Mouse (Mus musculus): ENCODE results near the gene Umad1. TPM values are rescaled to one million over a fixed set of nuclear protein-coding genes. Genes with fewer than 3 reads are reported as not detected.

Gene Umad1
- polyA plus RNA-seq, 1 experiment from 2014 or later, result 15.6 TPM

GRCm38 (mm10) chr6:8348344-8348743, 89.3 kb downstream of the Umad1 start:
- no peak overlapping the region for H3K27ac ChIP-seq (ENCODE audit: low read depth)
- 93% methylated on average over 1 of the region's 1 CpGs for WGBS (ENCODE audit: insufficient replicate concordance)
- TF ChIP-seq EP300 (IDR thresholded peaks at IDR 0.05; ENCODE audit: low read depth) (no peak), CTCF (IDR thresholded peaks at IDR 0.05; ENCODE audit: low read depth) (no peak)
- no peak overlapping the region for H3K9ac ChIP-seq (replicated peaks)
- no peaks in the 10 kb centered on the region for H3K27me3 ChIP-seq (ENCODE audit: insufficient read depth, low read length)
- no peak overlapping the region for H3K4me3 ChIP-seq (ENCODE audit: low read depth, low read length)
- no peak for ATAC-seq
- no peak overlapping the region for H3K4me2 ChIP-seq (ENCODE audit: low read depth, low read length)
- H3K36me3 ChIP-seq (replicated peaks; ENCODE audit: insufficient read depth, low read length), result no peaks in the 10 kb centered on the region
- H3K9me3 ChIP-seq (ENCODE audit: low read length), result no peaks in the 10 kb centered on the region
- H3K4me1 ChIP-seq (ENCODE audit: insufficient read depth), result peaks cover 26% of the 10 kb centered on the region
- no peak for DNase-seq

DNA sequence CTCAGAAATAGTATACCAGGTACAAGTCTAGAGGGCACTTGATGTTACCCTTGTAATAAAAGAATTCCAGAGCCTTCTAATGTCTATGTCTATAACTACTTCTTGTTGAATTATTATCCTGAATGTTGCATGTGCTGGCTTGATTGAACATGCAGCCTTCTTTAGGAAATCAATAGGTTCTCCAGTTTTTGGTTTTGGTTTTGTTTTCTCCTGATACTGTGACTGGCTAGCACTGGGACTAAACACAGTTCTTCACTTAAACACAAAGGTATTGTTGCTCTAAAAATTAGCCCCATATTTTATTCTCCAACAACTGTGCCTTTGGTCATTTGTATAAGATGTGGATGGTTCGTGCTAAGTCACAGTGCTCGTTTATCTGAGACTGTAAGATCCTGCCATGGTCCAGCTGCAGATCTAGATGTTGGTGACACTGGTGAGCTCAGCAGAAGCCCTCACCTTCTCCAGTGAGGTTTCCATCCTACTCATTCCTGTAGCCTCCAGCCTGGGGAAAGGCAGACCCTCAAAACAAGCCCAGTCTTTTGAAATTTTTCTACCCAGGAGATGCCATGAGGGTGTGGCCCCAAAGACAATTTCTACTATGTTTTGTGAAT, 90.1 kb downstream of the Umad1 start:
- 57% methylated on average over 2 of the region's 2 CpGs for WGBS (ENCODE audit: insufficient replicate concordance)
- ATAC-seq (peak; percentile 35), DNase-seq (no peak)
- Histone ChIP-seq H3K4me3 (ENCODE audit: low read depth, low read length) (no peak overlapping the region), H3K9ac (replicated peaks) (no peak overlapping the region), H3K4me2 (ENCODE audit: low read depth, low read length) (peak overlapping the region; percentile 50), H3K9me3 (ENCODE audit: low read length) (no peaks in the 10 kb centered on the region), H3K27me3 (ENCODE audit: insufficient read depth, low read length) (no peaks in the 10 kb centered on the region), H3K36me3 (replicated peaks; ENCODE audit: insufficient read depth, low read length) (no peaks in the 10 kb centered on the region), H3K4me1 (ENCODE audit: insufficient read depth) (peaks cover 20% of the 10 kb centered on the region), H3K27ac (ENCODE audit: low read depth) (no peak overlapping the region)
- peak; percentile 41; the same call in 1 of the 2 replicates for TF ChIP-seq EP300 (IDR thresholded peaks at IDR 0.05; ENCODE audit: low read depth)
- TF ChIP-seq CTCF (IDR thresholded peaks at IDR 0.05; ENCODE audit: low read depth), result no peak

GRCm38 (mm10) chr6:8351507-8351906, 92.4 kb downstream of the Umad1 start:
- ATAC-seq, result no peak
- TF ChIP-seq CTCF (IDR thresholded peaks at IDR 0.05; ENCODE audit: low read depth) (no peak), EP300 (IDR thresholded peaks at IDR 0.05; ENCODE audit: low read depth) (no peak)
- Histone ChIP-seq H3K27me3 (ENCODE audit: insufficient read depth, low read length) (no peaks in the 10 kb centered on the region), H3K36me3 (replicated peaks; ENCODE audit: insufficient read depth, low read length) (no peaks in the 10 kb centered on the region), H3K27ac (ENCODE audit: low read depth) (no peak overlapping the region), H3K4me3 (ENCODE audit: low read depth, low read length) (no peak overlapping the region), H3K9ac (replicated peaks) (no peak overlapping the region), H3K9me3 (ENCODE audit: low read length) (no peaks in the 10 kb centered on the region), H3K4me1 (ENCODE audit: insufficient read depth) (peaks cover 14% of the 10 kb centered on the region), H3K4me2 (ENCODE audit: low read depth, low read length) (no peak overlapping the region)
- WGBS (ENCODE audit: insufficient replicate concordance), result 83% methylated on average over 2 of the region's 2 CpGs
- DNase-seq, result no peak

DNA sequence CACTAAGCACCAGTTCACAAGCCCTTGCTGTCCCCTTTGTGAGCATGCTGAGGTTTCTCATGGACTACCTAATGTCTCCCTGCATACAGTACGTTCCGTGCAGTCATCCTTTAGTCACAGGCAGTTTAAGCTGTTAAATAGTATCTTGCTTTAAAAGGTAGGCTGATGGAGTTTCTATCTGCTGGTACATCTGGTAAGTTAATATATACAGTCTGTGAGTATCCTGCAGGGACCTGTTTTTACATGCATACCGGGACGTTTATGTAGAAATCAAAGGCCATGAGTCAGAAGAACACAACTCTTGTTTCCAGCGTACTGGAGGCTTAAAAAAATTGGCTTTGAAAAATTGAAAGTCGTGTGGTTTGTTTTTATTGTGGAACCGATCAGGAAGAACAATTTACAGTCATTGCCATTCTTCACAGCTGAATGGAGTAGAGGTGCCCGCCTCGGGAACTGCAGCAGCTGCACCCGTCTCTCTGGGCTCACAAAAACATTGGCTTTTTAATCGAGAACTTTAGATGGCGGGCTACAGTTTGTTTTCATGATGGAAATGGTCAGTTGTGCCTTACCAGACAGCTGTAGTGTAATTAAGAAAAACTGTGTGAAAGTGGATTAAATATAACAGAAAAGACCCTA, 93.6 kb downstream of the Umad1 start:
- no peak for TF ChIP-seq EP300 (IDR thresholded peaks at IDR 0.05; ENCODE audit: low read depth)
- TF ChIP-seq CTCF (IDR thresholded peaks at IDR 0.05; ENCODE audit: low read depth), result no peak
- H3K9me3 ChIP-seq (ENCODE audit: low read length), result no peaks in the 10 kb centered on the region
- WGBS (ENCODE audit: insufficient replicate concordance), result 78% methylated on average over 12 of the region's 12 CpGs
- no peak overlapping the region for H3K4me2 ChIP-seq (ENCODE audit: low read depth, low read length)
- no peak overlapping the region for H3K4me3 ChIP-seq (ENCODE audit: low read depth, low read length)
- no peak overlapping the region for H3K9ac ChIP-seq (replicated peaks)
- H3K36me3 ChIP-seq (replicated peaks; ENCODE audit: insufficient read depth, low read length), result no peaks in the 10 kb centered on the region
- DNase-seq, result no peak
- no peak for ATAC-seq
- no peak overlapping the region for H3K27ac ChIP-seq (ENCODE audit: low read depth)
- H3K4me1 ChIP-seq (ENCODE audit: insufficient read depth), result peaks cover 11% of the 10 kb centered on the region
- H3K27me3 ChIP-seq (ENCODE audit: insufficient read depth, low read length), result no peaks in the 10 kb centered on the region

GRCm38 (mm10) chr6:8353461-8353860, 94.4 kb downstream of the Umad1 start:
- peaks cover 11% of the 10 kb centered on the region for H3K4me1 ChIP-seq (ENCODE audit: insufficient read depth)
- H3K9me3 ChIP-seq (ENCODE audit: low read length), result no peaks in the 10 kb centered on the region
- H3K9ac ChIP-seq (replicated peaks), result no peak overlapping the region
- no peak for DNase-seq
- H3K4me3 ChIP-seq (ENCODE audit: low read depth, low read length), result no peak overlapping the region
- no peaks in the 10 kb centered on the region for H3K27me3 ChIP-seq (ENCODE audit: insufficient read depth, low read length)
- H3K4me2 ChIP-seq (ENCODE audit: low read depth, low read length), result no peak overlapping the region
- TF ChIP-seq EP300 (IDR thresholded peaks at IDR 0.05; ENCODE audit: low read depth), result no peak
- TF ChIP-seq CTCF (IDR thresholded peaks at IDR 0.05; ENCODE audit: low read depth), result no peak
- ATAC-seq, result no peak
- 82% methylated on average over 4 of the region's 4 CpGs for WGBS (ENCODE audit: insufficient replicate concordance)
- H3K27ac ChIP-seq (ENCODE audit: low read depth), result no peak overlapping the region
- no peaks in the 10 kb centered on the region for H3K36me3 ChIP-seq (replicated peaks; ENCODE audit: insufficient read depth, low read length)

DNA sequence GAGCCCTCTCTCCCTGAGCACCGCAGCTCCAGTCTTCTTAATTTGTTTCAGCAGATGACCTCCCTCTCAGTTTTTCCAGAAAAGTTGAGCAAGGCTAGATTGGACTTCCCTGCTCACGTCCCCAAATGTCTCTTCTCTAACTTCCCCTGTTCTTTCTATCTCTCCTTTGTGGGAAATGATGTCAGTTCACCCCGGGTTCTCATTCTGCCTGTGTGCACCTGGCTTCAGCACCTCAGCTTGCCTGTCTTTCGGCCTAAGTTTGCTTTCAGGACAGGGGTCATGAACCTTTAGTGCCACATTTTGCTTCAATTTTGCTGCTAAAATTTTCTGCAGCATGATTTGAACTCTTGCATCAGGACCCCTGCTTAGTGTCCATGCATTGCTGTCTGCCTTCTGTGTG, 95.8 kb downstream of the Umad1 start:
- H3K4me1 ChIP-seq (ENCODE audit: insufficient read depth), result peaks cover 4% of the 10 kb centered on the region; the same call in 1 of the 2 replicates
- no peak overlapping the region for H3K9ac ChIP-seq (replicated peaks)
- WGBS (ENCODE audit: insufficient replicate concordance), result 77% methylated on average over 4 of the region's 4 CpGs
- DNase-seq (no peak), ATAC-seq (no peak)
- no peak overlapping the region for H3K4me2 ChIP-seq (ENCODE audit: low read depth, low read length)
- TF ChIP-seq EP300 (IDR thresholded peaks at IDR 0.05; ENCODE audit: low read depth) (no peak), CTCF (IDR thresholded peaks at IDR 0.05; ENCODE audit: low read depth) (no peak)
- no peaks in the 10 kb centered on the region for H3K36me3 ChIP-seq (replicated peaks; ENCODE audit: insufficient read depth, low read length)
- no peaks in the 10 kb centered on the region for H3K27me3 ChIP-seq (ENCODE audit: insufficient read depth, low read length)
- no peak overlapping the region for H3K27ac ChIP-seq (ENCODE audit: low read depth)
- H3K9me3 ChIP-seq (ENCODE audit: low read length), result no peaks in the 10 kb centered on the region
- H3K4me3 ChIP-seq (ENCODE audit: low read depth, low read length), result no peak overlapping the region
